Comparison of ENCODE assay signal across 23 mouse cellular contexts in the genomic region with DNA sequence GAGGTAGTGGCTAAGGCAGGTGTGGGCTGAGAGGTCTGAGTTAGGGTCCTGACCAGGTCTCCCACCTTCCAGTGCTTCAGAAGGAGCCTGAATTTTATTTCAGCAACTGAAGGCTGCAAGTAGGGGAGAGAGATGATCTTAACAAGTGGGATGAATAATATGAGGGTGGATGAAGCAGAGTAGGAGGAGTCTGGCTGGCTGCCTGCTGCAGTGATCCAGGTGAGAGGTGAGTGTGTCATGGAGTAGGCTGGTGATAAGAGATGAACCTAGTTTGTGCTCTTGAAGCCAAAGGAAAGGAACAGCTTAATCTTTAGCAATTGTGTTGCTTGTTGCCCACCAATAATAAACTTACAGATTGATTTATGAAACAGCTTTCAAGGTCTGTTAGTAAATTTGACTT.
"Had no signal": no experiment of that assay in that cellular context is flagged by ENCODE, and none has a peak within 500 bp of the region (broad histone marks: within the 10 kb centered on the region; RNA-seq: fewer than 3 reads in every experiment).

No protein-coding gene starts in this region.

- H3K36me3 ChIP-seq: hindbrain, embryonic 12.5 days; kidney, embryonic 15.5 days; limb, embryonic 13.5 days; limb, embryonic 15.5 days had no signal

- H3K27ac ChIP-seq: heart, embryonic 10.5 days; hindbrain, embryonic 10.5 days; hindbrain, embryonic 12.5 days; hindbrain, embryonic 14.5 days; kidney, embryonic 15.5 days; kidney, postnatal 0 days; limb, embryonic 13.5 days; limb, embryonic 15.5 days had no signal

- H3K4me3 ChIP-seq: heart, embryonic 10.5 days; heart, embryonic 12.5 days; hindbrain, embryonic 10.5 days; hindbrain, embryonic 12.5 days; kidney, embryonic 15.5 days; limb, embryonic 13.5 days; limb, embryonic 15.5 days had no signal

- DNase-seq: gastrocnemius, postnatal 14 days; heart, adult 18-20 months; heart, postnatal 10 days; heart, postnatal 4 days; kidney, adult 11 months; kidney, adult 2 months; kidney, adult 9 months; kidney, postnatal 14 days; kidney, postnatal 36 days; layer of hippocampus, adult 9-11 months; layer of hippocampus, postnatal 36 days; left cerebral cortex, postnatal 4 days had no signal

- H3K9me3 ChIP-seq: heart, embryonic 10.5 days; heart, embryonic 12.5 days; hindbrain, embryonic 10.5 days; hindbrain, embryonic 12.5 days; kidney, embryonic 15.5 days; limb, embryonic 13.5 days; limb, embryonic 15.5 days had no signal

- H3K9ac ChIP-seq: heart, embryonic 12.5 days; hindbrain, embryonic 12.5 days; hindbrain, embryonic 14.5 days; kidney, embryonic 15.5 days; limb, embryonic 13.5 days; limb, embryonic 15.5 days had no signal

- H3K4me2 ChIP-seq: heart, embryonic 12.5 days; hindbrain, embryonic 12.5 days; hindbrain, embryonic 14.5 days; kidney, embryonic 15.5 days; limb, embryonic 13.5 days; limb, embryonic 15.5 days had no signal

- ATAC-seq: hindbrain, embryonic 16.5 days; intestine, embryonic 16.5 days had no signal

- H3K27me3 ChIP-seq: heart, embryonic 12.5 days; hindbrain, embryonic 12.5 days; kidney, embryonic 15.5 days; limb, embryonic 13.5 days; limb, embryonic 15.5 days had no signal
